Mouse (Mus musculus): Measurements from ENCODE around the gene Tenm2.

The Tenm2 gene

DNA sequence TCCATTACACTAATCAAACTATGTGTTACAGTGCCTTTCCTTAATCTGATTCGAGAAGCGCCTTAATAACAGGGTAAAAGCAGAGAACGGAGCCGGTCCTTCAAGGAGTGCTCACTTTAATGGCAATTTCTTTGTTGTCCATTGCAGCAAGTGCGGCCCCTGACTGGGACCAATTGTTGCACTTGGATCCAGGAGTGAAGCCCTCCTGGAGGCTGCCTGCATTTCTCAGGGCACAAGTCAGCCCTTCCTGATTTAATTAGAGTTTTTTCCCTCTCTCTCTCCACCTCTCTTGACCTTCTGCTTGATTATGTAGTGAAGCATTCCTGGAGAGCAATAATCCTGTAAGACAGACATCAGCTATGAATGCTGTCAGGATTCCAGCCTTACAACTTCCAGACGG lies 794.0 kb downstream of the Tenm2 start:
- no peak for DNase-seq (ENCODE audit: low read depth, low spot score)
- Histone ChIP-seq H3K27me3 (ENCODE audit: control insufficient read depth, insufficient read depth, low read length, poor library complexity, severe bottlenecking) (no peaks in the 10 kb centered on the region), H3K36me3 (ENCODE audit: control insufficient read depth, insufficient read depth, low read length, poor library complexity, severe bottlenecking) (no peaks in the 10 kb centered on the region)

DNA sequence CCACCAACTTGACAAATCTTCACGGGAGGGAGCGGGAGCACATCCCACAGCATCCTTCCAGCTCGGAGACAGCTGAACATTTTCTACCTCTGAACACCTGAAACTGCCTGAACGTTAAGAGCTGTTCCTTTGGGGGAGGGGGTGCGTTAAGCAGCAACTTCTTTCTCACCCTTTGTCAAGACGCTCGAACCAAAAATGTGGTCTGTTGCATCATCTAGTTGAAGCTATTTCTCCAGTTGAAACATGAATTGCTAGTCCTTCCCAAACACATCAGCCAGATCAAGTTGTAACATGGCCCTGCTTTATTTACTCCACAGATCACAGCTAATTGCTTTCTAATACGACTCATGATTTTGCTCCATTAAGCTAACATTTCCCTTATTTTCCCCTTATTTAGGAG lies 799.5 kb downstream of the Tenm2 start:
- DNase-seq (ENCODE audit: low read depth, low spot score) = no peak
- Histone ChIP-seq H3K27me3 (ENCODE audit: control insufficient read depth, insufficient read depth, low read length, poor library complexity, severe bottlenecking) (no peaks in the 10 kb centered on the region; the same call in 1 of the 2 replicates), H3K36me3 (ENCODE audit: control insufficient read depth, insufficient read depth, low read length, poor library complexity, severe bottlenecking) (no peaks in the 10 kb centered on the region)

DNA sequence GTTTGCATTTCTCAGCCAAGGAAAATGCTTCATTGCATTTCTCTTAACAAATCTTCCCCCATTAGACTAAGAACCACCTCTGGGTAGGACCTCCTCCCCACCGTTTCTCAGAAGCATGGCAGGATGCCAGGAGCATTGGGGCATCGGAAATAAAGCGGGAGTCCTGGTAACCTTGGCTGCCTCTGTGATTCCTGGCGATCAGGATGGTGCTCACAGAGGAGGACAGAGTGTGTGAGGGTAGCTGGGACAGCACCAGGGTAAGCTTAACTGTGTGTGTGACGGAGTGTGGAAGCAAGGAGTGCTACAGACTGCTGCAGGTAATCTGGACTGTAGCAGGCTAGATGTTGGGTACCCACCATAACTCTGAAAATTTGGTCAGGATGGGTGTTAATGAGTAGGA lies 806.8 kb downstream of the Tenm2 start:
- no peaks in the 10 kb centered on the region for H3K36me3 ChIP-seq (ENCODE audit: control insufficient read depth, insufficient read depth, low read length, poor library complexity, severe bottlenecking)
- H3K27me3 ChIP-seq (ENCODE audit: control insufficient read depth, insufficient read depth, low read length, poor library complexity, severe bottlenecking) = no peaks in the 10 kb centered on the region
- no peak for DNase-seq (ENCODE audit: low read depth, low spot score)

DNA sequence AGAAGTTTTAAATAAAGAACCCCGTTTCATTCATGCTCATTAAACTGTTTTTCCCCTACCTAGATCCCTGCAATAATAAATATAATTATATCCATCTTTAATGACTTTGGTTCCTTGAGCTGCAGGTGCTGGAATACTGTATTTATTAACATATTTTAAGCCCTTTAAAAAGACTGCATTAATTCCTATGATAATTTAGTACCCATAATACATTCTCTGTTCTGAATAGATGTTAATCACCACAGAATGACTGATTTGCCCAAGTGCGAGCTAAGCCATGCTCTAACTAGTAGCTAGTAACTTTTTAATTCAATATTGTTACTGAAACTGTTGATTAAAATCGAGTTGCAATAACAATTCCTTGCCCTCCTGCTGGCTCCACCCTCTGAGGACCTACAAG lies 810.8 kb downstream of the Tenm2 start:
- Histone ChIP-seq H3K27me3 (ENCODE audit: control insufficient read depth, insufficient read depth, low read length, poor library complexity, severe bottlenecking) (no peaks in the 10 kb centered on the region), H3K36me3 (ENCODE audit: control insufficient read depth, insufficient read depth, low read length, poor library complexity, severe bottlenecking) (no peaks in the 10 kb centered on the region)
- no peak for DNase-seq (ENCODE audit: low read depth, low spot score)

DNA sequence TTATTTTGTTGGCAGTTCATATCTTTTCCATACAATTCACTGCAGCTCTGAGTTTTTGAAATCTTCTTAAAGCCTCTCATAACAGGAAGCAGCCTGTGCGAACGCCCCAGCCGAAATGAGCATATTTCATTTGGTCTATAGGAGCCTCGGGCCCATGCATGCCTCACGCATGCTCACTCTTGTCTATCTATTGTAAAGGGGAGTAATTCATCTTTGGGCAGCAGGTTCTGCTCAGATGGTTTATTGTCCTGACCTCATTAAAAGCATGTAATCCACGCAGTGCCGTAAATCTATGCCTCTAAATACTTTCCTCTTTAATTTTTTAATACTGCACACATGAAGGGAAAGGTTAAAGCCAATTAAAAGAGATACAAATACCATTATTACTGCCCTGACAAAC lies 815.7 kb downstream of the Tenm2 start:
- no peak for DNase-seq (ENCODE audit: low read depth, low spot score)
- Histone ChIP-seq H3K36me3 (ENCODE audit: control insufficient read depth, insufficient read depth, low read length, poor library complexity, severe bottlenecking) (no peaks in the 10 kb centered on the region), H3K27me3 (ENCODE audit: control insufficient read depth, insufficient read depth, low read length, poor library complexity, severe bottlenecking) (no peaks in the 10 kb centered on the region)

DNA sequence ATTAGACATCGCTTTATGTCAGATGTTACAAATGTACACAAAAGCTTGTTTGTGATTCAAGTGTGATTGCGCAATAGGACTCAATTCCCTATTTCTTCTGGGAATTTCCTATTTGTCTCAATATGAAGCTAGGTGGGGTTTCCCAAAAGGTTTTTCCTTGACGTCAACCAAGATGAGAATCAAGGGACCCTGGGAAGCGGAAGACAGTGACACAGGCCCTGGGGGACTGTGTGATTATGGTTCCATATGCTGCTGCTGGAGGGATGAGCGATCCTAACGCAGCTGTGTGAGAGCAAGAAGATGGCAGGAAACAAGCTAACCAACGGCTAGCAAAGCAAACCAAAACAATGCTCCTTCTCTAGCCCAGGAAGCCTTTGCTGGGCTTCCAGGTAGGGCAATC lies 820.5 kb downstream of the Tenm2 start:
- no peak for DNase-seq (ENCODE audit: low read depth, low spot score)
- Histone ChIP-seq H3K36me3 (ENCODE audit: control insufficient read depth, insufficient read depth, low read length, poor library complexity, severe bottlenecking) (no peaks in the 10 kb centered on the region), H3K27me3 (ENCODE audit: control insufficient read depth, insufficient read depth, low read length, poor library complexity, severe bottlenecking) (no peaks in the 10 kb centered on the region)

DNA sequence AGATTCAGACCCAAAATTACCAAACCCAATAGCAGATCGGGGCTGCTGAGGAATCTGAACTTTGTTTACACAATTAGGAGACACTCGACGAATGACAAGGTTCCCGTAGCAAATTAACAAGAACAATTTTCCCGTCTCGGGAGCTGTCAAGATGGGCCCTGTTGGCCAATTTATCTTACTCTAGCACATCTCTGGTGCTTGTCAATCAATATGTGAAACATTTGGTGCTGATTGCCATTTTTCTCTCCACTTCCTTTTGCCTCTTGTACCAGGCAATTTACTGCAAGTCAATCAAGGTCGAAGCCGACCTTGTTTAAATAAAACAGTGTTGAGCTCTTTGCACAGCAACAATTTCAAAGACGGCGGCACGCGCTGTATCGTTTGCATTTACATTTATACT lies 824.9 kb downstream of the Tenm2 start:
- Histone ChIP-seq H3K36me3 (ENCODE audit: control insufficient read depth, insufficient read depth, low read length, poor library complexity, severe bottlenecking) (no peaks in the 10 kb centered on the region), H3K27me3 (ENCODE audit: control insufficient read depth, insufficient read depth, low read length, poor library complexity, severe bottlenecking) (no peaks in the 10 kb centered on the region)
- no peak for DNase-seq (ENCODE audit: low read depth, low spot score)

DNA sequence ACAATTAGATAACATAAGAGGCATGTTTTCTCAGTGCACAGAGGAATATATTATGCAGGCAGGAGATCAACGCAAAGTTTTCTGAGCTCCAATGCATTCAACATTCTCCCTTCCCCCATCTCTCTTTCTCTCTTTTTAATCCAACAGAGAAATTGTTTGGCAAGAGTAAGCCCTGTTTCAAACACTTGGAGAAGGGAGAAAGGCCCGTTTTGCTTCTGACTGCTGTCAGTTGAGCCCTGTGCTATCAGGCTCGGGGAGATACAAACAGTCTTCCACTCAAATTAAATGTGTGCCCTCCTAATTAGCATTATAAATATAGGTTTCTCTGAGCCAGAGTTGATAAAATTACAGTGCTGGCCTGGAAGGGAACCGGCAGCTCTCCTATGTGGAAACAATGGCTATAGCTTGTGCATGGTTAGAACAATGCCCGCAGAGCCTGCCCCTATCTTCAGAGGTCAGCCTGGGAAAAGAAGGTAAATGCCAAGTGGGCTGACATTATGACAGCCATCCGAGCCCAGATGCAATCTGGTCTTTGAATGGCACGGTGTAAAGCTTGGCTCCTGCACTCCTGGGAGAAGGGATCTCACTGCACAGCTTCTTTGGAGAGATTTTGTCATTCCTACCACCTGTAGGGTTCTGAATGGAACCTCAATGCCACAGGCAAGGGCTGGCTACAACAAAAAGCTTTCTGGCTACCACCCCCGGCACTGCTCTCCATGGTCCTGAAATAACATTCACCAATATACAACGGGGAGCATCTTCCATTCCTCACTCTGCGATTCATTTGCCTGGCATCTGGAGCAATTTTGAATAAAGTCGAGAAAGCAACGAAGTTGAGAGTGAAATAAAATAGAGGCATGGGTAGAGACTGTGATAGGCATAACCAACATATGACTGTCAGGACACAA lies 839.7 kb downstream of the Tenm2 start:
- H3K36me3 ChIP-seq (ENCODE audit: control insufficient read depth, insufficient read depth, low read length, poor library complexity, severe bottlenecking) = no peaks in the 10 kb centered on the region
- DNase-seq (ENCODE audit: low read depth, low spot score) = no peak
- H3K27me3 ChIP-seq (ENCODE audit: control insufficient read depth, insufficient read depth, low read length, poor library complexity, severe bottlenecking) = no peaks in the 10 kb centered on the region

DNA sequence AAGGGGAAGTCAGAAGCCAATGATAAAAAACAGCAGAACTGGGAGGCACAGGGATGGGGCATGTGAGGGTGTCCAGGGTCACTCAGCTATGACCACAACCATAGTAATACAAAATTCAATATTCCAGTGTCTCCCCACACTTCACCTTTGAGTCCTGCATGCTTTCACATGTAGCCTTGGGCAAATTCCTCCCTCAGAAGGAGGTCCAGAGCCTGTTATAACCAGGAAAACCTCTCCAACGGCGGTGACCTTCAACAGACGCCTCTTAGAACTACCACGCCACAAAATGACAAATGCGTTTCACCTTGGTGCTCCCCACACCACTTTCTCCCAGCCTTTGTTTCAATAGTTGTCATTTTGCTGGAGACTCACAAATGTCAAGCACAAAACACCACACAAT lies 851.1 kb downstream of the Tenm2 start:
- Histone ChIP-seq H3K36me3 (ENCODE audit: control insufficient read depth, insufficient read depth, low read length, poor library complexity, severe bottlenecking) (no peaks in the 10 kb centered on the region), H3K27me3 (ENCODE audit: control insufficient read depth, insufficient read depth, low read length, poor library complexity, severe bottlenecking) (no peaks in the 10 kb centered on the region)
- no peak for DNase-seq (ENCODE audit: low read depth, low spot score)

DNA sequence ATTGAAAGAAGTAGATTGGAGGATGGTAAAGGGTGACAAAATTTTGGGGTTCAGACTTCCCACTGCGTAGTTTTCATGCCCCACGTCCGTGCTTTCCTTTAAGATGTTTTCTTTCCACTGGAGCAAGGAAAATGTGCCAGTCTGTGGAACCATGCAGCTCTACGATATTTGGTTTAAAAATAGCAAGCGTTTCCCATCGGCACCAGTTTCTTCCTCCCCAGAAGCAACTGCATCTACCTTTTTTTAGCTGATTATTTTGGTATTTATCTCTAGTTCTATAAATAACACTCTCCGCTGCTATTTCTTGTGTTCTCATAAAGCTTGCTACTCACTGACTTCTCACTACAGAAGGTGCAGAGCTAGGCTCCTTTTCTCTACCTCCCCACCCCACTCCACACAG lies 864.0 kb downstream of the Tenm2 start:
- no peak for DNase-seq (ENCODE audit: low read depth, low spot score)
- Histone ChIP-seq H3K27me3 (ENCODE audit: control insufficient read depth, insufficient read depth, low read length, poor library complexity, severe bottlenecking) (no peaks in the 10 kb centered on the region), H3K36me3 (ENCODE audit: control insufficient read depth, insufficient read depth, low read length, poor library complexity, severe bottlenecking) (no peaks in the 10 kb centered on the region)

DNA sequence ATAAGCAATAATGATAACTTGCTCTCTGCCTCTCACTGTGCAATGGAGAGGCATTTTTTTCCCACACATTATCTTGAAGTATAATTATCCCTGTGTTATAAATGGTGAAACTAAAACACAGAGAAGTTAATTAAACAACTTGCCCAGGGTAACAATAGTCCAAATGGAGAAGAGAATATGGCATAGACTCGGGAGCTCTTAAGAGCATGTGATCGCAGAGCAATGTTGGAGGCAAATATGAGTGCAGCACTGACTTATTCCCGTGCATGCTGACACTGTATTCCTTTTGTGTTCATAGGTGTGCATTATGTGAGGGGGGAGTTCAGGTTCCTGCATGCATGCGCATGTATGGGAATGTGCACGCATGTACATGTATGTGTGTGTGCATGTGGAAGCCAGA lies 870.7 kb downstream of the Tenm2 start:
- Histone ChIP-seq H3K27me3 (ENCODE audit: control insufficient read depth, insufficient read depth, low read length, poor library complexity, severe bottlenecking) (no peaks in the 10 kb centered on the region), H3K36me3 (ENCODE audit: control insufficient read depth, insufficient read depth, low read length, poor library complexity, severe bottlenecking) (no peaks in the 10 kb centered on the region)
- DNase-seq (ENCODE audit: low read depth, low spot score) = no peak

DNA sequence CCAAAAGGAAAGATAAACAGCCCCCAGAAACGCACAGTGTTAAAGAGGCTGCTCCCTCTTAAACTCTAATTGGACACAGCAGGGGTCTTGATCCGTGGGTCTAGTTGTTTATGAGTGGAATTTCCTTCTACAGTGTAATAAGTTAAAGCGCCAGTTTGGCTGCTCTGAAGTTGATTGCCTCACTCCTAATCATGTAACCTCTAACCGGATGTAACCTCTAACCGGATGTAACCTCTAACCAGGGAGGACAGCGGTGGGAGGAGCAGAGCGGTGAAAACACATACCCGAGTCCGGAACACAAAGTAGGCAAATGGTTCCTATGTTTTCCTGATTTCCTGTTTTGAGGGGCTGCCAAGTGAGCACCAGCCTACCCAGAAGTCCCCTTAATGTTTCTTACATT lies 871.3 kb downstream of the Tenm2 start:
- DNase-seq (ENCODE audit: low read depth, low spot score) = no peak
- Histone ChIP-seq H3K27me3 (ENCODE audit: control insufficient read depth, insufficient read depth, low read length, poor library complexity, severe bottlenecking) (no peaks in the 10 kb centered on the region), H3K36me3 (ENCODE audit: control insufficient read depth, insufficient read depth, low read length, poor library complexity, severe bottlenecking) (no peaks in the 10 kb centered on the region)

DNA sequence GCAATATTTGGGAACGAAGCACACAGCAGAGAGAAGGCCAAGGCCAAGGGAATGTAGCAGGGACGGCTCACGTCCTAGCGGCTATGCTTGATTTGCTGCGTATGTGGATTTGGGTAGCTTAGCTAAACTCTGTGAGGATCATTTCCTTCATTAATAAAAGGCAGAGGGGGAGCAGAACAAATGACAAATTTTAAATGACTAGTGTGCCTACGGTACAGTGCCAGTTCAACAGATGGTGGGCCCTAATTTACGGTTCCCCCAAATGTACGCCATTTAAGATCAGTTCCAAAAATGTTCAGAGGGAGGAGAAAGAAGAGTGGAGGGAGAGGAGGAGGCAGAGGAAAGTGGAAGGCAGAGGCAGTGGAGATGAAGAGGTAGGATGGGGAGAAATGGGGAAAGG lies 873.2 kb downstream of the Tenm2 start:
- no peaks in the 10 kb centered on the region for H3K36me3 ChIP-seq (ENCODE audit: control insufficient read depth, insufficient read depth, low read length, poor library complexity, severe bottlenecking)
- DNase-seq (ENCODE audit: low read depth, low spot score) = no peak
- no peaks in the 10 kb centered on the region for H3K27me3 ChIP-seq (ENCODE audit: control insufficient read depth, insufficient read depth, low read length, poor library complexity, severe bottlenecking)

DNA sequence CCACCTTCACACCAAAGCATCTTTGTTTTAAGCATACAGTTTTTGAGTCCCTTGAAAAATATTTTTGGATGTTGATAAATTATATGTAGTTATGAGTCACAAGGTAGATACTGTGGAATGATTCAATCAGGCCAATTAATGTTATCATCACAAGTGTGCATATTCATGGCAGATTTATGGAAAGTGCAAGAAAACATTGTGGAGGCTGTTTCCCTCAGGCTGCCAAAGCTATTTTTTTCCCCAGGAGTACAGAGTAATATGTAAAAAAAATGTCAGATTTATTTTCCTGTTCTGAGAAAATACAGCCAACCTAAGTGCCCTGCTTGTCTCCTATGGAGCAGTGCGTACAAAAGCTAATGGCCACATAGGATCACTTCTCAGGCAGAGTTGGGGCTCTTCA lies 882.5 kb downstream of the Tenm2 start:
- no peak for DNase-seq (ENCODE audit: low read depth, low spot score)
- H3K27me3 ChIP-seq (ENCODE audit: control insufficient read depth, insufficient read depth, low read length, poor library complexity, severe bottlenecking) = no peaks in the 10 kb centered on the region
- no peaks in the 10 kb centered on the region for H3K36me3 ChIP-seq (ENCODE audit: control insufficient read depth, insufficient read depth, low read length, poor library complexity, severe bottlenecking)

DNA sequence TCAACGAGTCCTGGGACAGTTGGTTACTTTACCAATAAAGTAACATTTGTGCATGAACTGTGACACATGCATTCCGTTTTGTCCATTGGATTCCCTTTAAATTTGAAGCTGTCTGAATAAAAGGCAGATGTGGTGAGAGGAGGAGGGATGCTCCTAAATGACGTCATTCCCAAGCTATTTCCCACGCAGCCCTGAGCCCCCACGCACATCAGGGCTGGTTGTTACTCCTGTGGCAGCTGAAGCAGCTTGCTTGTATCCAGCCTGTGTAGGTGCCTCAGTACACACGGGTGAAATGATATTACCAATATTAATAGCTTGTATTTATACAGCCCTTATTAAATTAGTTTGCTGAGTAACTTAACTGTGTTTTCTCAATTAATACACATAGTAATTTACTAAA lies 884.0 kb downstream of the Tenm2 start:
- Histone ChIP-seq H3K36me3 (ENCODE audit: control insufficient read depth, insufficient read depth, low read length, poor library complexity, severe bottlenecking) (no peaks in the 10 kb centered on the region), H3K27me3 (ENCODE audit: control insufficient read depth, insufficient read depth, low read length, poor library complexity, severe bottlenecking) (no peaks in the 10 kb centered on the region)
- DNase-seq (ENCODE audit: low read depth, low spot score) = no peak

DNA sequence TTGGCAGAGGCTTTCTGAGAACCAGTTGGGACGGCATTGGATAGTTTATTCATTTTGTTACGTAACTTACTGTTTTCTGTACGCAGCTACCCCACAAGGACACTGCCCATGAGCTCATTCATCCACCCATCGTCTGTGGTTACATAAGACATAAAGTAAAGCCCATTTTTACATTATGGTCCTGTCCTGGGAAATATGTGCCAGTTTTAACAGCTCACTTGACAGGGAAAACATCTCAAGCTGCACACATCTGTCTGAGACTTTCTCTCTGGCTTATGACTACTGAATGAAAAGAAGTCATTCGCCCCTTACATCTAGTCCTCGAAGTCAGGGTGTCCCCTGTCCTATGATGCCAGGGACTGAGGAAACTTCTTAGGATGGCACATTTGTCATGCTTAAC lies 884.4 kb downstream of the Tenm2 start:
- H3K36me3 ChIP-seq (ENCODE audit: control insufficient read depth, insufficient read depth, low read length, poor library complexity, severe bottlenecking) = no peaks in the 10 kb centered on the region

More for the DNA sequence above, 884.4 kb downstream of the Tenm2 start:
- no peaks in the 10 kb centered on the region for H3K27me3 ChIP-seq (ENCODE audit: control insufficient read depth, insufficient read depth, low read length, poor library complexity, severe bottlenecking)
- no peak for DNase-seq (ENCODE audit: low read depth, low spot score)
